Mouse (Mus musculus) embryonic facial prominence, embryonic 10.5 days (tissue): ENCODE results near the gene Sec24a. TPM values are rescaled to one million over a fixed set of nuclear protein-coding genes. Genes with fewer than 3 reads are reported as not detected.
"Not testable (repeated sequence)": the region's sequence is repeated elsewhere in the genome, so short reads cannot be mapped to it uniquely, and the experiment has no call there.

Source experiments
- DNase-seq: peaks from one replicate; pipeline ENCODE4 v3.0.0-alpha.2; 2017; ENCODE audit warnings: low spot score
- H3K27ac ChIP-seq: fragments of 300-500 bp; sonication (generic); replicated peaks from 2 replicates; pipeline ENCODE4 v1.5.1; 2016; ENCODE audit warnings: mild to moderate bottlenecking
- H3K27me3 ChIP-seq: fragments of 300-500 bp; sonication (generic); replicated peaks from 2 replicates; pipeline ENCODE4 v1.6.1; 2016; ENCODE audit warnings: low read depth, mild to moderate bottlenecking; ENCODE audit not compliant: poor library complexity, severe bottlenecking
- H3K36me3 ChIP-seq: fragments of 300-500 bp; sonication (generic); replicated peaks from 2 replicates; pipeline ENCODE4 v1.6.1; 2016; ENCODE audit warnings: mild to moderate bottlenecking, moderate library complexity
- H3K4me1 ChIP-seq: fragments of 300-500 bp; sonication (generic); 2 replicates; pipeline ENCODE4 v1.6.1; 2016
- H3K4me3 ChIP-seq: fragments of 300-500 bp; sonication (generic); 2 replicates; pipeline ENCODE4 v1.5.1; 2016; ENCODE audit warnings: mild to moderate bottlenecking, moderate library complexity
- H3K9me3 ChIP-seq: fragments of 300-500 bp; sonication (generic); 2 replicates; pipeline ENCODE4 v1.6.1; 2016; ENCODE audit warnings: mild to moderate bottlenecking
- WGBS: fragments of 180-500 bp; shearing (Covaris S2); methylation state at CpG from one replicate; pipeline ENCODE4 v1.1.7; 2016; 5-methylcytosine and 5-hydroxymethylcytosine counted together
- polyA plus RNA-seq: library from polyadenylated mRNA; unstranded; fragments of >200 nt; fragmentation: Nextera tagmentation; extraction: Ambion mirVana; gene quantifications from 2 replicates; pipeline ENCODE4 v1.2.1, GENCODE M21; 2016

The Sec24a gene
- polyA plus RNA-seq, 1 experiment from 2014 or later, result 13.5 TPM

DNA sequence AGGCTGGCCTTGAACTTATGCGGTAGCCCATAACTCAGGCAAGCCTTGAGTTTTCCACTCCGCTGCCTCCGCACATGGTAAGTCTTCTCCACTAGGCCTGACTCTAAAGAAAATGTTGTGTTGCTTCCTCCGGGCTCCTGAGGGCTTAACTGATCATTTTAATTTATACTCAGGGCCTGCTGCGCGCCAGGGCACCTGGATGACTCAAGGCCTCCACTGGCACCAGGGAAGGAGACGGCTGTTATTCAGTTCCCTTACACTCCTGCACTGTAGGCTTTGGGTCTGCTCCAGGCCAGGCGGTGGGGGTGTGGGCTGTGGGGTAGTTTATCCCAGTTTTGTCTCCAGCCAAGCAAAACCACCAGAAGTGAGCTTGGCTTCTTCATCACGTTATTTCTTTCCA is 90.1 kb downstream of the Sec24a start:
- H3K27me3 ChIP-seq, result no peaks in the 10 kb centered on the region
- H3K27ac ChIP-seq, result no peak overlapping the region
- no peak overlapping the region for H3K4me3 ChIP-seq
- H3K4me1 ChIP-seq, result no peaks in the 10 kb centered on the region
- WGBS, result 82% methylated on average over 9 of the region's 9 CpGs
- H3K36me3 ChIP-seq, result no peaks in the 10 kb centered on the region
- no peaks in the 10 kb centered on the region for H3K9me3 ChIP-seq
- DNase-seq, result no peak

DNA sequence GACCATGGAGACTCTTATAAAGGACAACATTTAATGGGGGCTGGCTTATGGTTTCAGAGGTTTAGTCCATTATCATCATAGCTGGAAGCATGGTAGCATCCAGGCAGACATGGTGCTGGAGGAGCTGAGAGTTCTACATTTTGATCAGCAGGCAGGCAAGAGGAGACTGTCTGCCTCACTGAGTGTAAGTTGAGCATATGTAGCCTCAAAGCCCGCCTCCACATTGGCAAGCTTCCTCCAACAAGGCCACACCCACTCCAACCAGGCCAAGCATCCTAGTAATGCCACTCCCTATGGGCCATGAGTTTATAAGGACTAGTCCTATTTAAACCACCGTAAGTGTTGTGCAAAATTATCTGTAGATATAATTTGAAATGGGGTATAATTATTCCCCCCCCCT is 92.1 kb downstream of the Sec24a start:
- no peak overlapping the region for H3K27ac ChIP-seq
- H3K4me3 ChIP-seq, result no peak overlapping the region
- H3K9me3 ChIP-seq, result no peaks in the 10 kb centered on the region
- H3K27me3 ChIP-seq, result no peaks in the 10 kb centered on the region
- no peak for DNase-seq
- WGBS, result 71% methylated on average over 2 of the region's 2 CpGs
- H3K4me1 ChIP-seq, result no peaks in the 10 kb centered on the region
- H3K36me3 ChIP-seq, result no peaks in the 10 kb centered on the region

DNA sequence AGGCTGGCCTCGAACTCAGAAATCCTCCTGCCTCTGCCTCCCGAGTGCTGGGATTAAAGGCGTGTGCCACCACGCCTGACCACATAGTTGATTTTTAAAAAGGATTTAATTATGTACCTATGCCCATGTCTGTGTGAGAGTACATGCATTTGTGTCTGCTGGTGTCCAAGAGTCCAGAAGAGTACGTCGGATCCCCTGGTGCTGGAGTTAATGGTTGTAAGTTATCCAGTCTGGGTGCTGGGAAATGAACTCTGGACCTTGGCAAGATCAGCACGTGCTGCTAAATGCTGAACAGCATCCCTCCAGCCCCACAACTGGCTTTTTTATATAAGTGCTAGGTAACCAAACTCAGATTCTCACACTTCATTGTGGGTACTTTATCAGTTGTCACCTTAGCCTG is 92.6 kb downstream of the Sec24a start:
- Histone ChIP-seq H3K27ac (no peak overlapping the region), H3K9me3 (no peaks in the 10 kb centered on the region), H3K36me3 (no peaks in the 10 kb centered on the region), H3K4me1 (no peaks in the 10 kb centered on the region), H3K27me3 (no peaks in the 10 kb centered on the region), H3K4me3 (no peak overlapping the region)
- DNase-seq, result no peak
- 95% methylated on average over 7 of the region's 7 CpGs for WGBS

DNA sequence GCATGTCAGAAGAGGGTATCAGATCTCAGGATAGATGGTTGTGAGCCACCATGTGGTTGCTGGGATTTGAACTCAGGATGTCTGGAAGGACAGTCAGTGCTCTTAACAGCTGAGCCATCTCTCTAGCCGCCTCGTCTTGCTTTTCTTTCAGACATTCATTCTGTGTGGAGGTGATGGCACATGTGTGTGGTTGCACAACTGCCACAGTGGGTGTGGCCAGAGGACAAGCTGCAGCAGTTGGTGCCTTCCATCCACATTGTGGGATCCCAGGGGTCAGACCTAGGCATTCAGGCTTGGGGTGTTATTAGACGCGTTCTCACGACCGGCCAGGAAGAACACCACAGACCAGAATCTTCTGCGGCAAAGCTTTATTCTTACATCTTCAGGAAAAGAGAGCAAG is 98.7 kb downstream of the Sec24a start:
- 95% methylated on average over 7 of the region's 7 CpGs for WGBS

DNA sequence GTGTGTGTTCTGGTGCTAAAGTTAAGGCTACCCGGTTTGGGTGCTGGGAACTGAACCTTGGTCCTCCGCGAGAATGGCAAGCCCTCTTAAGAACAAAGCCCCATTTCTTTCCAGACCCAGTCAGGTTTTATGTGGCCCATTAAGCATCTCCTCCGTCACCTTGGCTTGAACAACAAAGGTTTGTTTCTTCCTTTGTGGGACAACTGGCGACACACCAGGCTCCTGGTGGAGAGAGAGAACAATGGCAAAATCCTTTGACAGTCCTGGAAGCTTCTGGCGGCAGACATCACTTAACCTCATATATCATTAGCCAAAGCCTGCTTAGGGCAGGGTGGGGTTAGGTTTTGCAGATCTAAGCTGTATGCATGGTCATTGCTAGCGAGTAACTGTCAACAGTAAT is 100.8 kb downstream of the Sec24a start:
- DNase-seq, result no peak
- Histone ChIP-seq H3K9me3 (no peaks in the 10 kb centered on the region), H3K4me3 (no peak overlapping the region), H3K27me3 (no peaks in the 10 kb centered on the region), H3K4me1 (peaks cover 12% of the 10 kb centered on the region), H3K36me3 (no peaks in the 10 kb centered on the region), H3K27ac (no peak overlapping the region)
- 81% methylated on average over 7 of the region's 7 CpGs for WGBS

More for the DNA sequence above, 98.7 kb downstream of the Sec24a start:
- not testable (repeated sequence) for H3K36me3 ChIP-seq, H3K4me3 ChIP-seq, H3K27me3 ChIP-seq, H3K9me3 ChIP-seq, DNase-seq, H3K4me1 ChIP-seq, H3K27ac ChIP-seq

DNA sequence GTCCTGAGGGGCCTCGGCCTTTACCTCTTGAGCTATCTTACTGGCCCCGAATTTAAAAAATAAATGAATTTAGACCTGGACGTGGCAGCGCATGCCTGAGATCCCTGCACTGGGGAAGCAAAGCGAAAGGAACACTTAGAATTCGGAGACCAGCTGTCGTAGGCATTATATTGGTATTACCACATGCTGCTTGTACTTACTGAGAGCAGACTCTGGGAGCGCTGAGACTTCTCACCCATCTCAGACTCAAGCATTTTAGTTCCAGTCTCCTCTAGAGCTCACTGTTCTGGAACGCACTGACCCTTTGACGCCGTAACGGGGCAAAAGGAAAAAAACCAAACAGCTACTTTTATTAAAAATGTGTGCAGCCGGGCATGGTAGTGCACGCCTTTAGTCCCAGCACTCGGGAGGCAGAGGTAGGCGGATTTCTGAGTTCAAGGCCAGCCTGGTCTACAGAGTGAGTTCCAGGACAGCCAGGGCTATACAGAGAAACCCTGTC is 101.5 kb downstream of the Sec24a start:
- H3K36me3 ChIP-seq, result no peaks in the 10 kb centered on the region
- no peaks in the 10 kb centered on the region for H3K9me3 ChIP-seq
- no peak for DNase-seq
- H3K4me1 ChIP-seq, result peaks cover 17% of the 10 kb centered on the region
- H3K27ac ChIP-seq, result no peak overlapping the region
- no peak overlapping the region for H3K4me3 ChIP-seq
- 86% methylated on average over 16 of the region's 16 CpGs for WGBS
- H3K27me3 ChIP-seq, result no peaks in the 10 kb centered on the region

DNA sequence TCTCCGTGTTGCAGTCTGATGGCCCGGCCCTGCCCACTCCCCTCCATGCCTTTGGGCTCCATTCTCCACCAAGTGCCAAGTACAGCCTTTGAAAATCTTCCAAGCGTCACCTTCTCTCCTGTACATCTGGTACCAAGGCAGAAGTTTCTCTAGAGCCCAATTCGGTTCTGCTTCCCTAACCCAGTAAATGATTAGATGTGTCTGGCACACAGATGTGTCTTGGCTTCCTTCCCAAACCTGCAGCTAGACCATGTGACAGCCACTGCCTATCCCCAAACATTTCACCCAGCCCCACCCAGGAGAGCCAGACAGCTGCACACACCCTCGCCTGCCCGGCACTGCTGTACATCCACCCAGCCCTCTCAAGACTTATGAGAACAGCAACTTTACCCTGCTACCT is 104.7 kb downstream of the Sec24a start:
- DNase-seq, result no peak
- Histone ChIP-seq H3K4me3 (no peak overlapping the region), H3K27me3 (no peaks in the 10 kb centered on the region), H3K9me3 (no peaks in the 10 kb centered on the region), H3K27ac (no peak overlapping the region), H3K36me3 (no peaks in the 10 kb centered on the region), H3K4me1 (peaks cover 20% of the 10 kb centered on the region)
- 79% methylated on average over 6 of the region's 6 CpGs for WGBS

DNA sequence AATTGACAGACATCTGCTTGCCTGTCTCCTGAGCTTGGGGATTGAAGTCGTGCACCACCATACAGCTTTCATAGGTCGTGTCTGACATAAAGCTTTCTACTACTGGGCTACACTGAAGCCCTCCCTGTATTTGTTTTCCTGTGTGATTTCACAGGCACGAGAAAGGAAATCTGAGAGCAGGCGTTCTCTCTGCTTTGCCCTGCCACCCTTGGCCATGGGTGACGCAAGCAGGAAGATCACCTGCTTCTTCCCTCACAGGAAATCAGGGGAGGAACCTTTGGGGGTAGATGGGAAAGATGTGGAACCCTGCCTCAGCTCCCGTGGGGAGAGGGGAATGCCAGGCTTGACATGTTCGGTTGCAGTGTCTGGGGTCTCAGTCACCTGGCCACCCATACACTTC is 105.1 kb downstream of the Sec24a start:
- H3K4me3 ChIP-seq, result no peak overlapping the region
- H3K36me3 ChIP-seq, result no peaks in the 10 kb centered on the region
- no peak overlapping the region for H3K27ac ChIP-seq
- 67% methylated on average over 7 of the region's 7 CpGs for WGBS
- no peaks in the 10 kb centered on the region for H3K9me3 ChIP-seq
- H3K27me3 ChIP-seq, result no peaks in the 10 kb centered on the region
- no peak for DNase-seq
- H3K4me1 ChIP-seq, result peaks cover 20% of the 10 kb centered on the region

DNA sequence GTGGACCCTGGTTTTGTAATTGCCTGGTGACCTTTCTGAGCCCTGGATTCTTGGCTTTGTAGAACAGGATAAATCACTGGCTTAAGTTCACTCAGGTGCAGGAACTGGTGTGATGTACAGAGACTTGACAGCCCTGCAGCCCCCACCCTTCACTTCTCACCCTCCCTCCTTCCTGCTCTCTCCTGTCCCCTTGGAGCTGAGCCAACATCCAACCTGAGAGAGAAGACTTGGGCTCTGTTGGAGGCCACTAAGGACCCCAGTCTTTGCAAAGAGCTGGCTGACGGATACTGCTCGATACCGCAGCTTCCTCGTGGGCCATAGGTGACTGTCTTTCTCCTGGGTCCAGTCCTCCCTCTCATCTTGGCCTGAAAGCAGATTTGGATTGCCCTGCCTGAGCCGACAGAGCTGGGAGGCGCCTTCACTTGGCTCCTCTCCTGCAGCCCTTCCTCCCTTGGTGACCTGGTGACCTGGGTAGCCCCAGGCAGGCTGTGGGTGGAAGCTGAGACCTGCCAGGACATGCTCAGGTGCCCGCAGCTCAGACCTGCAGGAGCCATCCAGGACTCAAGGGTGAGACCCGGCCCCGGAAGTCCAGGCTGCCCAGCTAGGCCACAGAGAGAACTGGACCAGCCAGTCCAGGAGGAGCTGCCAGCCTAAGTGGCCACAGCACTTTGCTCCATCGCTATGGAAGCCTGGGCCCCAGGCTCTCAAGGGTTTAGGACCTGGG is 106.5 kb downstream of the Sec24a start:
- no peak overlapping the region for H3K4me3 ChIP-seq
- WGBS, result 71% methylated on average over 10 of the region's 10 CpGs
- 0 out of 2 replicates have a peak overlapping the region, but pooled peaks have one; percentile 11 for H3K27ac ChIP-seq
- H3K9me3 ChIP-seq, result no peaks in the 10 kb centered on the region
- no peak for DNase-seq
- H3K27me3 ChIP-seq, result peaks cover 10% of the 10 kb centered on the region
- no peaks in the 10 kb centered on the region for H3K36me3 ChIP-seq
- peaks cover 20% of the 10 kb centered on the region for H3K4me1 ChIP-seq

DNA sequence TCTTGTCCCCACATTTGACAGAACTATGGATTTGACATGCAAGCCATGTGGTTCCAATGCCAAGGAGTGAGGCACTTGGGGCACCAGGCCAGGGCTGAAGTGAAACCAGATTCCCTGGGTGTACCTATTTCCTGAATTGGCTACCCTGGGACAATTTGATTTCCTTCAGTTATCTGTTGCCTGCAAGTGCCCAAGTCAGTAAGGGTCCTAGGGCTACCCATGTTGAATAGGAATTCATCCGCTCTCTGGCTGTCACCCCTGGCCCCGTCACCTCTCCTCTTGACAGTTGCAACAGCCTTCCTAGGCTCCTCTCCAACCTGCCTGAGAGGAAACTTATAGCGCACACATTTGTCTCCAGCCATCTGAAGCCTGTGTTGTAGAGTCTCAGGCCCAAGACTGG is 108.5 kb downstream of the Sec24a start:
- Histone ChIP-seq H3K4me1 (peaks cover 33% of the 10 kb centered on the region), H3K27ac (no peak overlapping the region), H3K36me3 (no peaks in the 10 kb centered on the region), H3K4me3 (no peak overlapping the region), H3K9me3 (no peaks in the 10 kb centered on the region), H3K27me3 (peaks cover 30% of the 10 kb centered on the region)
- no peak for DNase-seq
- WGBS, result 91% methylated on average over 3 of the region's 3 CpGs

DNA sequence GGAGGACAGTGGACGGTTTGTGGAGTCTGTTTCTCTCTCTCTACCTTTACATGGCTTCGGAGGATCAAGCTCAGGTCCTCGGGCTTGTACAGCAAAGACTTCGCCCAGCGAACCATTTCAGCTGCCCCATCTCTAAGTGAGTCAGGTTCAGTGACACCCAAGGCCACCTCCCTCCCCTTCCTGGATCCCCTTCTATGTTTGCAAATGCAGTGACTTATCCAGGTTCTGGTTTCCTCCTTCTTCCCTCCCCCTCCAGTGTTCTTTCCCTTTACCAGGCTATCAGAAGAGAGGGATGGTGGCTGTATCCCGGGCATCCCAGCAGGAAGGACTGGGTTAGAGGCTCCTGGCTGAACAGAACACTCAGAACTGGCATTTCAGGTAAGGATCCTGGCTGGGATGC is 109.7 kb downstream of the Sec24a start:
- 92% methylated on average over 6 of the region's 6 CpGs for WGBS

DNA sequence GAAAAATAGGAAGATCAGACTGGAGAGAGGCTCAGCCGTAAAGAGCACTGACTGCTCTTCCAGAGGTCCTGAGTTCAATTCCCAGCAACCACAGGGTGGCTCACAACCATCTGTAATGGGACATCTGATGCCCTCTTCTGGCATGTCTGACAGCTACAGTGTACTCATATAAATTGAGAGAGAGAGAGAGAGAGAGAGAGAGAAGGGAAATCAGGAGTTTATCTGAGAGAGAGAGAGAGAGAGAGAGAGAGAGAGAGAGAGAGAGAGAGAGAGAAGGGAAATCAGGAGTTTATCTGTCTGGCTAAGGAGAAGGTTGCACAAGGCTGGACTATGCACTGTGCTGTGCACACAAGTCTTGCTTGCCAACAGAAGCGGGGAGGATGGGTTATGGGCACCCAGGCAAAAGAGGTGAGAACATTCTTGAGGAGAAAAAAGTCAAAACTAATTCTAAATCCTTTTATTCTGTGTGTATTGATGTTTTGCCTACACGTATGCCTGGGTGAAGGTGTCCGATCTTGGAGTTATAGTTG is 110.5 kb downstream of the Sec24a start:
- Histone ChIP-seq H3K4me3 (no peak overlapping the region), H3K27me3 (peaks cover 40% of the 10 kb centered on the region), H3K4me1 (peaks cover 40% of the 10 kb centered on the region), H3K9me3 (no peaks in the 10 kb centered on the region), H3K27ac (no peak overlapping the region), H3K36me3 (no peaks in the 10 kb centered on the region)
- DNase-seq, result no peak
- 89% methylated on average over 4 of the region's 4 CpGs for WGBS

More for the DNA sequence above, 109.7 kb downstream of the Sec24a start:
- Histone ChIP-seq H3K4me3 (no peak overlapping the region), H3K36me3 (no peaks in the 10 kb centered on the region), H3K4me1 (peaks cover 38% of the 10 kb centered on the region), H3K27ac (no peak overlapping the region), H3K27me3 (peaks cover 40% of the 10 kb centered on the region), H3K9me3 (no peaks in the 10 kb centered on the region)
- no peak for DNase-seq
